Mouse (Mus musculus): ENCODE measurements at regions not wholly inside any gene's neighbourhood (a gene's known extent, or its start where the extent isn't known, plus 50 kb on each side); places are given as distances from the start of the nearest gene placed in this dataset.

DNA sequence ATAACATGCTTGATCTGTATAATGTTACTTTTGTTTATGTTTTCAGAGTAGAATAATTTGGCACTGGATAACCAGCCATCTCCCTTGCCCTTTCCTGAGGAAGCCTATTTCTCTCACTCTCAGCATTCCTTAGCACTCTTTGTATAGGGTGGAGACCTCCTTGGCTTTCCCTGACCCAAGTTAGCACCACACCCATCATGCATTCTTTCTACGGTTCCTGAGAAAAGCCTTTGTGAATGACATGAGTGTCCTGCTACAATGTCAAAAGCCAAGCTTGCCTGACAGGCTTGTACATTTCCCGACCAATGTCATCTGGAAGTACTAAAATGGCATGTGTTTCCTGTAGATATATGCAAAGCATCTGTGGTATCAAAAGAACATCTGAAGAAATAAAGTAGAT is 837.9 kb downstream of the Tmem132b start:
- Histone ChIP-seq H3K27ac (ENCODE audit: insufficient read depth, low read depth, low read length) (no peak overlapping the region), H3K4me1 (ENCODE audit: control insufficient read depth, insufficient read depth, low read length) (no peaks in the 10 kb centered on the region), H3K4me3 (ENCODE audit: insufficient read depth, low read depth, low read length) (no peak overlapping the region)
- 84% methylated on average over 2 of the region's 2 CpGs for WGBS
- TF ChIP-seq CTCF (IDR thresholded peaks at IDR 0.05; ENCODE audit: insufficient read depth, low read depth, low read length) (no peak), POLR2A (IDR thresholded peaks at IDR 0.05; ENCODE audit: insufficient read depth, low read depth, low read length) (no peak)

DNA sequence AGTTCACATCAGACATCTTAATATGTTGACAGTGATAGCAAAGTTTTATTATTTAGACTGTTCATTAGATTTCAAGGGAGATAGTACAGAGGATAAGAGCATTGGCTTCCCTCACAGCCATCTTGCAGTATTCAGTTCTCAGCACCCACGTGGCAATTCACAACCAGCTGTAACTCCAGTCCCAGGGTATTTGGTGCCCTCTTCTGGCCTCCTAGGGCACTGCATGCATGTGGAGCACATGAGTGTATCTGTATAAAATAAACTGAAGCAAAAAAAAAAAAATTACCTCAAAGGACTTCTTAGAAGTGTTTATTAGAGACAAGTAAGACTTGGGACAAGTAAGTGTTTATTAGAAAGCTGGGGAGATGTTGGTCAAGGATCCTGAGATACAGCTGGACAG is 849.3 kb upstream of the Tmem132c start:
- WGBS: 56% methylated on average over 1 of the region's 1 CpGs

DNA sequence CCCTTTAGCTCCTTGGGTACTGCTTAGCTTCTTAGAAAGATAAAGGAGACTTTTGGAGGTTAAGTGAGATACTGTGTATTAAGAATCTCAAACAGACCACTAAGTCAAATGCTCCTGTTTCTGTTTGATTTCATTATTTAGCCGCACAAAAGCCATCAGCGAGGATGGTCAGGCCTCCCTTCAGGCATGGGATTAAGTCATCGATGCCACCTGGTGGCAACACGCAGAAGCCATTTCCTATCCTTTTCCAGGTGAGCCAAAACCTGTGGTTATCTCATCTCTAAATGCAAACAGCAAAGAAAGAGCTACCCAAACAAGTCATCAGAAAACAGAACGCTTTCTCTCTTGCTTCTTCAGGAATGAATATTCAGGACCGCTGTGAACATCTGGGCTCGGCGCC is 846.3 kb upstream of the Tmem132c start:
- WGBS: 64% methylated on average over 8 of the region's 8 CpGs
- TF ChIP-seq CTCF (IDR thresholded peaks at IDR 0.05; ENCODE audit: insufficient read depth, low read depth, low read length) (no peak), POLR2A (IDR thresholded peaks at IDR 0.05; ENCODE audit: insufficient read depth, low read depth, low read length) (no peak)
- no peak overlapping the region for H3K4me3 ChIP-seq (ENCODE audit: insufficient read depth, low read depth, low read length)
- H3K4me1 ChIP-seq (ENCODE audit: control insufficient read depth, insufficient read depth, low read length): no peaks in the 10 kb centered on the region
- no peak overlapping the region for H3K27ac ChIP-seq (ENCODE audit: insufficient read depth, low read depth, low read length)

More for the DNA sequence above, 849.3 kb upstream of the Tmem132c start:
- TF ChIP-seq POLR2A (IDR thresholded peaks at IDR 0.05; ENCODE audit: insufficient read depth, low read depth, low read length) (no peak), CTCF (IDR thresholded peaks at IDR 0.05; ENCODE audit: insufficient read depth, low read depth, low read length) (no peak)
- Histone ChIP-seq H3K4me3 (ENCODE audit: insufficient read depth, low read depth, low read length) (no peak overlapping the region), H3K27ac (ENCODE audit: insufficient read depth, low read depth, low read length) (no peak overlapping the region), H3K4me1 (ENCODE audit: control insufficient read depth, insufficient read depth, low read length) (no peaks in the 10 kb centered on the region)

DNA sequence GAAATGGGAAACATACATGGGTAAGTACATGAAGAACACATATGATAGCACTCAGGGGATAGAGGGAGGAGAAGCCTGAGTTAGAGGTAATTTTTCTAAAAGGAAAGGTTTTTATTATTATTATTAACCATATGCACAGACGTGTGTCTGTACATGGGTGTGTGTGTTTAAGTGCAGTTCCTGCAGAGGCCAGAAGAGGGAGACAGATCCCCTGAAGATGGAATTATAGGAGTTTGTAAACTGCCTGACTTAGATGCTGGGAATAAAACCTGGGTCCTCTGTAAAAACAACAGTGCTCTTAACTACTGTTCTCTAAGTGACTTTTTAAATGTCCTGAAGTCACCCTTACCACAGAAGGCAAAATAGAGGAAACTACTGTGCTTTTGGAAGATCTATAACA is 809.9 kb upstream of the Tmem132c start:
- TF ChIP-seq POLR2A (IDR thresholded peaks at IDR 0.05; ENCODE audit: insufficient read depth, low read depth, low read length) (no peak), CTCF (IDR thresholded peaks at IDR 0.05; ENCODE audit: insufficient read depth, low read depth, low read length) (no peak)
- no peak overlapping the region for H3K4me3 ChIP-seq (ENCODE audit: insufficient read depth, low read depth, low read length)
- no peaks in the 10 kb centered on the region for H3K4me1 ChIP-seq (ENCODE audit: control insufficient read depth, insufficient read depth, low read length)
- H3K27ac ChIP-seq (ENCODE audit: insufficient read depth, low read depth, low read length): no peak overlapping the region
- 91% methylated on average over 1 of the region's 1 CpGs for WGBS

DNA sequence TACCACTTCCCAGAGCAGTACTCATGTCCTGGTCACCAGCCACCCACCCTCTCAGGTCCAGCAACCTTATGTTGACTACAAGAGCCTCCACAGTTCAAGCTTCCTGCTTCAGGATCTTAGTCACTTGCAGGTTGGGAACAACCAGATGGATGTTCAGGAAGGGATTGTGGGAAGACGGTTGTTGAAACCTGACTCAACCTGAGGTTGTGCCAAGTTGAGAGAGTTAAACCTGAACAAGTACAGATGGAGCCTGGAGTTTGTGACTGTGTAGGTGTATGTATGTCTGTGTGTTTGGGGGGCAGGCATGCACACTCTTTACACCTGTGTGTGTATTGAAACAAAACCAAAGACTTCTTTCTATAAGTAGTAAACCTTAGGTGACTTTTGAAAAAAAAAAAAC is 802.9 kb upstream of the Tmem132c start:
- Histone ChIP-seq H3K4me1 (ENCODE audit: control insufficient read depth, insufficient read depth, low read length) (no peaks in the 10 kb centered on the region), H3K27ac (ENCODE audit: insufficient read depth, low read depth, low read length) (no peak overlapping the region), H3K4me3 (ENCODE audit: insufficient read depth, low read depth, low read length) (no peak overlapping the region)
- TF ChIP-seq POLR2A (IDR thresholded peaks at IDR 0.05; ENCODE audit: insufficient read depth, low read depth, low read length) (no peak), CTCF (IDR thresholded peaks at IDR 0.05; ENCODE audit: insufficient read depth, low read depth, low read length) (no peak)
- WGBS: 95% methylated on average over 1 of the region's 1 CpGs

DNA sequence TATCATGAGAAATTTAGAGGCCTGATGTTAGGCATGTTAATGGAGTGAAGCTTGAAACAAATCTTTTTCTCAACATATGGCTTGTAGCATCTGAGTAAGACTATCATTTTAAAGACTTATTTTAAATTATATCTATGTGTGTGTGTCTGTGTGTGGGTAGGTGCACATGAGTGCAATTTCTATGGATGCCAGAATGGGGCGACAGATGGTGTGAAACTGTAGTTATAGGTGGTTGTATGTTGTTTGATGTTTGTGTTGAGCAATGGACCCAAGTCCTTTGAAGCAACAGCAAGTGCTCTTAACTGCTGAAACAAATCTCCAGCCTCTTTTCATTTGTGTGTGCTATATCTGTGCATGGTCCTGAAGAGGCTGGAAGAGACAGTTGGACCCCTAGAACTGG is 801.1 kb upstream of the Tmem132c start:
- Histone ChIP-seq H3K4me1 (ENCODE audit: control insufficient read depth, insufficient read depth, low read length) (no peaks in the 10 kb centered on the region), H3K4me3 (ENCODE audit: insufficient read depth, low read depth, low read length) (no peak overlapping the region), H3K27ac (ENCODE audit: insufficient read depth, low read depth, low read length) (no peak overlapping the region)
- TF ChIP-seq POLR2A (IDR thresholded peaks at IDR 0.05; ENCODE audit: insufficient read depth, low read depth, low read length) (no peak), CTCF (IDR thresholded peaks at IDR 0.05; ENCODE audit: insufficient read depth, low read depth, low read length) (no peak)
- WGBS: 98% methylated on average over 1 of the region's 1 CpGs

DNA sequence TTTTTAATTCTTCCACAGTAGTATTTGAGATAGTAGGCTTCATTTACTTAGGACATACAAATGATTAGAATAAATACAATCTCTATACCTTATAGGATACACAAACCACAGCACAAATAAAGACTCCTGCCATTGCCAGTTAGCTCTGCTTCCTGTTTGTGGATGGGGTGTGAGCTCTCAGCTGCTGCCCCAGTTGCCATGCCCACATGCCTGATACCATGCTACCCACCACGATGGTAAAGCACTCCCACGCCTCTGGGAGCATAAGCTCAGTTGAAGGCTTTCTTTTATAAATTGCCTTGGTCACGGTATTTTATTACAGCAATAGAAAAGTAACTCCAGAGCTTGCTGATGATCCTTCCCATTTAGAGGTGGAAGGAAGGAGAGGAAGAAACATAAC is 765.8 kb upstream of the Tmem132c start:
- no peak overlapping the region for H3K4me3 ChIP-seq (ENCODE audit: insufficient read depth, low read depth, low read length)
- TF ChIP-seq CTCF (IDR thresholded peaks at IDR 0.05; ENCODE audit: insufficient read depth, low read depth, low read length) (no peak), POLR2A (IDR thresholded peaks at IDR 0.05; ENCODE audit: insufficient read depth, low read depth, low read length) (no peak)
- no peak overlapping the region for H3K27ac ChIP-seq (ENCODE audit: insufficient read depth, low read depth, low read length)
- H3K4me1 ChIP-seq (ENCODE audit: control insufficient read depth, insufficient read depth, low read length): no peaks in the 10 kb centered on the region
- WGBS: 76% methylated on average over 3 of the region's 3 CpGs

DNA sequence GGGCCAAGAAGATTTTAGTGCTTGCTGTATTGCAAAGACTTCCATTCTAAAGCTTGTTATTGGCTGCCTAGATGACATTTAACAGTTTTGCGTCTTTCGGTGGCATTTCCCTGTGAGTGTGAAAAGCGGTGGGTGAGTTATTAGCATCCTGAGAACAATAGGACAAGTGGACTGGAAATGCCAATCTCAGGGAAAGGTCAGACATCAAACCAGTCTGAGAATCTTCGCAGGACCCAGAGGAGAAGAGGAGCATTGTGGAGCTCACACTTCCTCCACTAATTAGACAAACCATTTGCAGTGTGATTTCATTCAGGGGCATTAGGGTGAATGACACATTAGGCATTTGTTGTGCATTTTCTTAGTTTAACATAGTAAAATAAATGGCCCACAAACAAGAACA is 719.5 kb upstream of the Tmem132c start:
- no peaks in the 10 kb centered on the region for H3K4me1 ChIP-seq (ENCODE audit: control insufficient read depth, insufficient read depth, low read length)
- 51% methylated on average over 4 of the region's 4 CpGs for WGBS
- no peak overlapping the region for H3K27ac ChIP-seq (ENCODE audit: insufficient read depth, low read depth, low read length)
- no peak overlapping the region for H3K4me3 ChIP-seq (ENCODE audit: insufficient read depth, low read depth, low read length)
- TF ChIP-seq POLR2A (IDR thresholded peaks at IDR 0.05; ENCODE audit: insufficient read depth, low read depth, low read length): no peak
- no peak for TF ChIP-seq CTCF (IDR thresholded peaks at IDR 0.05; ENCODE audit: insufficient read depth, low read depth, low read length)

DNA sequence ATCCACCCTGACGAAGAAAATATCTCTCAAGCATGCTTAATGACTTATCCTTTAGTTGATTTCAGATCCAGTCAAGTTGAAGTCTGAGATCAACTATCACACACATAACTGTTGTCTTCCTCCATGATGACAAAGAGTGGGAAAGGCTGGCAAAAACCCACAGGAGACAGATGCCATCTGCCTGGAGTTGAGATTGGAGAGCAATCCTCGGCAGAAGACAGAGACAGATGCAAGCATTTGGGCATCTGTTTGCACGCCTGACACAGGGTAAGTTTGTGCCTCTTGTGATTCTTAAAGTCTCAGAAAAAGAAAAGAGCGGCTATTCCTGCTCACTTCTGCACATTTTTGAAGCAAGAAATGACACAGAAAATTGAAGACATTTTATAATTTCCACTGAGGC is 715.7 kb upstream of the Tmem132c start:
- H3K4me1 ChIP-seq (ENCODE audit: control insufficient read depth, insufficient read depth, low read length): no peaks in the 10 kb centered on the region
- TF ChIP-seq CTCF (IDR thresholded peaks at IDR 0.05; ENCODE audit: insufficient read depth, low read depth, low read length): no peak
- no peak for TF ChIP-seq POLR2A (IDR thresholded peaks at IDR 0.05; ENCODE audit: insufficient read depth, low read depth, low read length)
- H3K27ac ChIP-seq (ENCODE audit: insufficient read depth, low read depth, low read length): no peak overlapping the region
- WGBS: 85% methylated on average over 4 of the region's 4 CpGs
- H3K4me3 ChIP-seq (ENCODE audit: insufficient read depth, low read depth, low read length): no peak overlapping the region
